Mouse (Mus musculus) kidney, adult 18-20 months (tissue): ENCODE measurements around the gene Fndc10.
A peak's percentile ranks its signal among the peaks of the same experiment; 100 is the strongest.
"Not testable (repeated sequence)": the region's sequence is repeated elsewhere in the genome, so short reads cannot be mapped to it uniquely, and the experiment has no call there.

Experiments used
- DNase-seq: peaks from one replicate; pipeline ENCODE4 v3.0.0; 2021

Fndc10 gene

GRCm38 (mm10) chr4:155694111-155694481 is at the start of gene Fndc10:
Gene Fndc10, plus strand, starts transcription at chr4:155694342.
- peak; percentile 65 for DNase-seq

- not testable (repeated sequence) for DNase-seq
Observed at GRCm38 (mm10) chr4:155645308-155645707, 48.8 kb upstream of the Fndc10 start, which contains the start of gene Gm10563. Gene Gm10563, minus strand, starts transcription at chr4:155645408.

- no peak for DNase-seq
Observed at GRCm38 (mm10) chr4:155645721-155646120, 48.4 kb upstream of the Fndc10 start.

GRCm38 (mm10) chr4:155649355-155649754 is 44.8 kb upstream of the Fndc10 start:
- no peak for DNase-seq

GRCm38 (mm10) chr4:155651553-155652269 is 42.4 kb upstream of the Fndc10 start:
- DNase-seq = no peak

GRCm38 (mm10) chr4:155652283-155653085 is 41.7 kb upstream of the Fndc10 start:
- no peak for DNase-seq

GRCm38 (mm10) chr4:155653086-155653450 is 41.1 kb upstream of the Fndc10 start, which contains the start of gene Mmp23:
Gene Mmp23, minus strand, starts transcription at chr4:155653384.
- peak; percentile 21 for DNase-seq

- peak; percentile 23 for DNase-seq
Observed at GRCm38 (mm10) chr4:155653451-155654182, 40.5 kb upstream of the Fndc10 start.

- no peak for DNase-seq
Observed at GRCm38 (mm10) chr4:155654183-155654455, 40.0 kb upstream of the Fndc10 start.

GRCm38 (mm10) chr4:155654456-155655298 is 39.5 kb upstream of the Fndc10 start:
- peak; percentile 41 for DNase-seq

- DNase-seq = no peak
Observed at GRCm38 (mm10) chr4:155656214-155656751, 37.9 kb upstream of the Fndc10 start.

GRCm38 (mm10) chr4:155658961-155659360 is 35.2 kb upstream of the Fndc10 start:
- no peak for DNase-seq

- DNase-seq = no peak
Observed at GRCm38 (mm10) chr4:155660641-155661040, 33.5 kb upstream of the Fndc10 start.

GRCm38 (mm10) chr4:155666903-155667302 is 27.2 kb upstream of the Fndc10 start:
- no peak for DNase-seq

GRCm38 (mm10) chr4:155668689-155669597 is 25.2 kb upstream of the Fndc10 start, which contains the start of gene Mib2:
Gene Mib2, minus strand, starts transcription at chr4:155669198.
- DNase-seq = peak; percentile 99

GRCm38 (mm10) chr4:155669598-155670075 is 24.5 kb upstream of the Fndc10 start:
- no peak for DNase-seq

GRCm38 (mm10) chr4:155670236-155670635 is 23.9 kb upstream of the Fndc10 start:
- not testable (repeated sequence) for DNase-seq

GRCm38 (mm10) chr4:155672082-155672481 is 22.1 kb upstream of the Fndc10 start:
- DNase-seq = no peak

- no peak for DNase-seq
Observed at GRCm38 (mm10) chr4:155675991-155676390, 18.2 kb upstream of the Fndc10 start.

- not testable (repeated sequence) for DNase-seq
Observed at GRCm38 (mm10) chr4:155683670-155684277, 10.4 kb upstream of the Fndc10 start.
